Mouse (Mus musculus): ENCODE data around the gene Mrgprb2. TPM values are rescaled to one million over a fixed set of nuclear protein-coding genes. Genes with fewer than 3 reads are reported as not detected.

The Mrgprb2 gene
- total RNA-seq (2015; ENCODE audit: low replicate concordance) (not detected in 2 replicates), total RNA-seq (2017; ENCODE audit: low replicate concordance) (not detected in 2 replicates)

- ATAC-seq (replicated peaks; ENCODE audit: low FRiP score, poor library complexity, severe bottlenecking) = no peak
Measured at GRCm38 (mm10) chr7:48557986-48558385, at the start of gene Mrgprb2. Gene Mrgprb2, minus strand, starts transcription at chr7:48558086.

Other genes with a start within 250 kb of the Mrgprb2 start
- not detected in 2 replicates for gene Mrgprb8, start 169.6 kb downstream of the Mrgprb2 start, total RNA-seq (2015; ENCODE audit: low replicate concordance)
- gene Mrgprb8, start 169.6 kb downstream of the Mrgprb2 start, total RNA-seq (2017; ENCODE audit: low replicate concordance) = not detected in 2 replicates
- not detected in 2 replicates for gene Mrgprb1, start 101.7 kb downstream of the Mrgprb2 start, total RNA-seq (2015; ENCODE audit: low replicate concordance)
- not detected in 2 replicates for gene Mrgprb1, start 101.7 kb downstream of the Mrgprb2 start, total RNA-seq (2017; ENCODE audit: low replicate concordance)
- gene Mrgprx2, start 58.8 kb downstream of the Mrgprb2 start, total RNA-seq (2015; ENCODE audit: low replicate concordance) = not detected in 2 replicates
- not detected in 2 replicates for gene Mrgprx2, start 58.8 kb downstream of the Mrgprb2 start, total RNA-seq (2017; ENCODE audit: low replicate concordance)
- gene Mrgprb3, start 85.7 kb upstream of the Mrgprb2 start, total RNA-seq (2015; ENCODE audit: low replicate concordance) = not detected in 2 replicates
- gene Mrgprb3, start 85.7 kb upstream of the Mrgprb2 start, total RNA-seq (2017; ENCODE audit: low replicate concordance) = not detected in 2 replicates
- 11.7 and 21.1 TPM in 2 replicates for gene Zdhhc13, start 230.9 kb upstream of the Mrgprb2 start, total RNA-seq (2015; ENCODE audit: low replicate concordance)
- 6.0 and 10.0 TPM in 2 replicates for gene Zdhhc13, start 230.9 kb upstream of the Mrgprb2 start, total RNA-seq (2017; ENCODE audit: low replicate concordance)

Data from erythroblast, adult 5-6 weeks (primary cell).